Mouse (Mus musculus) C2C12 (cell line): ENCODE data around the gene Atf3.

ENCODE experiments used
- CTCF ChIP-seq: IDR thresholded peaks from one replicate; pipeline ENCODE4 v1.5.1; 2011; ENCODE audit not compliant: control insufficient read depth, insufficient read depth, insufficient read length
- MAX ChIP-seq: IDR thresholded peaks from one replicate; pipeline ENCODE4 v1.6.1; 2011; ENCODE audit warnings: mild to moderate bottlenecking, control low read depth
- MYOD1 ChIP-seq: IDR thresholded peaks from one replicate; pipeline ENCODE4 v1.6.1; 2011; ENCODE audit warnings: low read depth; ENCODE audit not compliant: control insufficient read depth, insufficient read length
- MYOG ChIP-seq: IDR thresholded peaks from one replicate; pipeline ENCODE4 v1.6.1; 2011; ENCODE audit not compliant: control insufficient read depth, insufficient read length; ENCODE audit errors: extremely low read depth
- USF1 ChIP-seq: IDR thresholded peaks from one replicate; pipeline ENCODE4 v1.6.1; 2011; ENCODE audit warnings: low read depth, mild to moderate bottlenecking, control low read depth, moderate library complexity

GRCm38 (mm10) chr1:191249975-191250374 lies 32.1 kb upstream of the Atf3 start:
- TF ChIP-seq CTCF, result no peak
- TF ChIP-seq MYOD1, result no peak
- no peak for TF ChIP-seq USF1
- no peak for TF ChIP-seq MAX
- TF ChIP-seq MYOG, result no peak
